Mouse (Mus musculus) kidney, adult 18-20 months (tissue): ENCODE data around the gene Tmpo.

Experiments
- DNase-seq: peaks from one replicate; pipeline ENCODE4 v3.0.0; 2021

Tmpo gene

GRCm38 (mm10) chr10:91180761-91181460, at the start of gene Tmpo:
TSS of gene Tmpo (minus strand) at chr10:91181315.
- DNase-seq, result no peak

GRCm38 (mm10) chr10:91230400-91230799, 49.3 kb upstream of the Tmpo start:
- DNase-seq, result no peak

DNA sequence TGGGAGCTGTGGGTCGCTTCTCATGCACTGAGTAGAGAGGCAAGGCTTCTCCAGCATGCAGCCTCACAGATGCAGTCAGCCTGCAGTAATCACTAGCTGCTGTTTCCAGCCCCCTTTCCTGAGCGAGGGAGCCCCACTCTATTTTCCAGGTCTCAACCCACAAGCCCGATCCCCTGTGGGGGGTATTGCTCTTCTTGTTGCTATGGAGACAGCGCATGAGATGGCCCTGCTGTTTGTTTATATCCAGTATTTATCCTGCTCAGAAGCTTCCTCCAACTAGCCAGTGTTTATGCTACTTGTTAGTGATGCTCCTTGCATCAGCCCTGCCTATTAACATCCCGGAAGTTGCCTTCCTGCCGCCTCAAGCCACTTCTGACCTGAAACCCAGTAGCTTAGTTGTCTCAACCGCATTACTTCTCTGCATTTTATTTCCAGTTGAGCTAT, 48.4 kb upstream of the Tmpo start:
- DNase-seq, result no peak

- DNase-seq, result no peak
Observed at GRCm38 (mm10) chr10:91228924-91229517, 47.9 kb upstream of the Tmpo start.

GRCm38 (mm10) chr10:91227034-91227433, 45.9 kb upstream of the Tmpo start:
- DNase-seq, result no peak

DNA sequence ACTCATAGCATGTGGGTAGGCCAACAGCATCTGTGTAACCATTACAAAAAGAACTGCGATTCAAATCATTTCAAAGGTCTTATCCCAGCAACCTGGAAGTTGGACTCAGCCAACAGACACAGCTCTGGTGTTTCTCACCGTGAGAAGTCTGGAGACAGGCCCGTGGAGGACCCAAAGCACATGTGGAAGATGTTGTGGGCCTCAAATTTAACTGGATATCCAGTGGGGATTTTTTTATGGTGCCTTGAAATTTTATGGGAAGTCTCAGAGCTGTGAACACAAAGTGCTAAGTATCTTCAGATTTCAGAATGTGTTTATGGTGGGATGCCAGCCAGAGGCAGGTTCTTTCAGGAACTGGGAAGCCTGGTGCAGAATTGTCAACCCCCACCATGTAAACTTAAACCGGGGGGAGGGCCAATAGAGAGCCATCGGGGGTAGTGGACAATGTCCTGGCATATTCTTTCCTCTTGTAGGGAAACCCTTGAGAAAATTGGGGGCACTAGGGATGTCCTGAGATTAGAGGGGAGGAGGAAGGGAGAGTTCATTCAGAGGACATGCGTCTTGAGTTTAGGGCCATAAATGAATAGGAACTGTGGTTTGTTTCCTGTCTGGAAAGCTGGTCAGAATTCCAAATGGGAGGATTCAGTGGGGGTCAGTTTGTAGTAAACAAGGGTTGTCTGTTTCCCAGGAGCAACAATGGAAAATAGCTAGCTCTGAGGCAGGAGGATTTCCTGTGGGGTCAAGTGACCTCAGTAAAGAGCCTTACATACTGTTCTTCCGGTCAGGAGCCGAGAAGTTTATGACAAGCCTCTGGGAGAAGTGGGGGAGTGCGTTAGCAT, 41.5 kb upstream of the Tmpo start:
- no peak for DNase-seq

- no peak for DNase-seq
Observed at GRCm38 (mm10) chr10:91208899-91209667, 28.0 kb upstream of the Tmpo start.

DNA sequence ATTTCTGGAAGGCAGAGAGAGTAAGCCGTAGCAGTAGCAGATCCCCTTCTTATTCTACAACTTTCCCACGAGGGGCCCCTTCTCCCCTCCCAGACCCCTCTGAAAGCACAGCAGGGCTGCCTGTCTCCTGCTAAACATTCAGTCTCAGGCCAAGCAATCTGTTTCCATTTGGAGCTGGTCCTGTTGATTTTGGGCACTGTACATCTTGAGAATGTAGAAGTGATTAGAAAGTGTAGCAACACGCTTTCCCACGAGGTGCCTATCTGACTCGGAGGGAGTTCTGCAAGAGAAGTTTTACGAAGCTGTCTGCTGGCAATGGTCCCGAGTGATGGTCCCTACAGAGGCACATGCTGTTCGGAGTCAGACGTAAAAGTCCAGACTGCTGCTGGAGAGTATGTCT, 27.3 kb upstream of the Tmpo start:
- DNase-seq, result no peak

DNA sequence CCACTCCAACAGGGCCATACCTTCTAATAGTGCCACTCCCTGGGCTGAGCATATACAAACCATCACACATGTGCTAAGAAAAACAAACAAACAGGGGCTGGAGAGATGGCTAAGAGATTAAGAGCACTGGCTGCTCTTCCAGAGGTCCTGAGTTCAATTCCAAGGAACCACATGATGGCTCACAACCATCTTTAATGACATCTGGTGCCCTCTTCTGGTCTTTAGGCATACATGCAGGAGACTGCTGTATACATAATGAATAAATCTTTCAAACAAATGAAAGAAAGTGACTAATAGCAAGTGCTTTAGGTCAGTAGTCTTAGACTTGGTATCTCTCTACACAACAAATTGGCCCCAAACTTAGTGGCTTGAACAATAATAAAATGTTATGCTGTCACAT, 26.2 kb upstream of the Tmpo start:
- no peak for DNase-seq

DNA sequence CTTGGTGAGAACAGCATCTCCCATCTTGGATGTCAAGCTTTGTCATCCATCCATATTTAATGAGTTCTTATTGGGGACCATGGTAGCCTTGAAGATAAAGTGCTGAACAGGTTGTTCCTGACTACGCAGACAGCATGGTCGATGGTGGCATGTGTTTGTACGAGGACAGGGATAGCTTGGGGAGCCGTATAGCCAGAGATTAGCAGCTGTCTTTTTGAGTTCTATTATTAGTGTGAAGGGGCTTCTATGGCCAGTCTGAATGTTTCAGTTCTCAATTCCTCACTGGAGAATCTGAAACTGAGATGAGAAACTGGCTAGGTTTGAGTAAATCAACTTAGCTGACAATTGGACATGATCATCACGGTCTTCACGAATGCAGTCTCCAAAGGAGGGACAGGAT, 24.5 kb upstream of the Tmpo start:
- no peak for DNase-seq

DNA sequence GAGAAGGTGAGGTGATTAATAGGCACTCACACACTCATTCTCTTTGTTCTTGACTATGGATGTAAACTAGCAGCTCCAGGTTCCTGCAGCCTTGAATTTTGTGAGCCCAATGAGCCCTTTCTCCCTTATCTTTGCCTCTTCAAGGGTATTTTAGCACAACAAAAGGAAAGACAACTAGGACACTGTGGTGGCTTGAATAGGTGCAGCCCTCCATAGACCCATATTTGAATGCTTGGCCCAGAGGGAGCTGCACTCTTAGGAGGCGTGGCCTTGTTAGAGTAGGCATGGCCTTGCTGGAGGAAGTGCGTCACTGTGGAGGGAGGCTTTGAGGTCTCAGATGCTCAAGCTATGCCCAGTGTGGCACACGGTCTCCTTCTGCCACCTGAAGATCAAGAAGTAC, 19.5 kb upstream of the Tmpo start:
- DNase-seq, result no peak

GRCm38 (mm10) chr10:91199238-91199780, 18.2 kb upstream of the Tmpo start:
- DNase-seq, result no peak

GRCm38 (mm10) chr10:91197704-91198103, 16.6 kb upstream of the Tmpo start:
- no peak for DNase-seq

- DNase-seq, result no peak
Observed at GRCm38 (mm10) chr10:91196778-91197177, 15.7 kb upstream of the Tmpo start.

- DNase-seq, result no peak
Observed at GRCm38 (mm10) chr10:91195680-91196079, 14.6 kb upstream of the Tmpo start.

DNA sequence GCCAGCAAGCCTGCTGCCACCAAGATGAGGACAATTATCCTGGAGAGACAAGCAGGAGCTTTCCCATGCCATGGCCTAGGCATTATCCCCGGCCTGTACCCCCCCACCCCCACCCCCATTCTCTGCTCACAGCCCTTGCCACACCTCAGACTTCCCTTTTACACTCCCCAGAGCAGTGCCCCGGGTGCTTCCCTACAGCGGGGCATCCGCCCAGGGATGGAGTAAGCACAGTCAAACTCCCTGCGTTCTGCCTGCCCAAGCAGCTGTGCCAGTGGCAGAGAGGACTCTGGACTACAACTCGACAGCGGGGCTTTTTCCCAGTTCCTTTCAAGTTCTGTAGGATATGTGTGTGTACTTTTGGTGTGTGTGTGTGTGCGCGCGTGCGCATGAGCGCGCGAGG, 14.0 kb upstream of the Tmpo start:
- DNase-seq, result no peak

- no peak for DNase-seq
Observed at GRCm38 (mm10) chr10:91191851-91192250, 10.7 kb upstream of the Tmpo start.

DNA sequence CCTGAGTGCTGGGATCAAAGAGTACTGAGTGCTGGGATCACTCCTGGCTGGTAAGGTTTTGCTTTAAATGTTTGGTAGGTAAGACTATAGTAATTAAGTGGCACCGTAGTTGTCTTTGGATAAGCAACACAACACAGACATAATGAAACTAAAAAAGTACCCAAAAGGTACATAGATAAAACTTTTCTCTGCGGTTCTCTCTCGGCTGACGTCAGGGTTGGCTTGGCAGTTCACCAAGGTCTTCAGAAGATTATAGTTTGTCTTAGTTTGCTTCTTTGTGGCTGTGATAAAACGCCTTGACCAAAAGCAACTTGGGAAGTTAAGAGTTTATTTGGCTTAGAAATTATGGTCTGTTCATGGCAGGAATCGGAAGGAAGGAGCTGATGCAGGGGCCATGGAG, 8.4 kb upstream of the Tmpo start:
- DNase-seq, result no peak

DNA sequence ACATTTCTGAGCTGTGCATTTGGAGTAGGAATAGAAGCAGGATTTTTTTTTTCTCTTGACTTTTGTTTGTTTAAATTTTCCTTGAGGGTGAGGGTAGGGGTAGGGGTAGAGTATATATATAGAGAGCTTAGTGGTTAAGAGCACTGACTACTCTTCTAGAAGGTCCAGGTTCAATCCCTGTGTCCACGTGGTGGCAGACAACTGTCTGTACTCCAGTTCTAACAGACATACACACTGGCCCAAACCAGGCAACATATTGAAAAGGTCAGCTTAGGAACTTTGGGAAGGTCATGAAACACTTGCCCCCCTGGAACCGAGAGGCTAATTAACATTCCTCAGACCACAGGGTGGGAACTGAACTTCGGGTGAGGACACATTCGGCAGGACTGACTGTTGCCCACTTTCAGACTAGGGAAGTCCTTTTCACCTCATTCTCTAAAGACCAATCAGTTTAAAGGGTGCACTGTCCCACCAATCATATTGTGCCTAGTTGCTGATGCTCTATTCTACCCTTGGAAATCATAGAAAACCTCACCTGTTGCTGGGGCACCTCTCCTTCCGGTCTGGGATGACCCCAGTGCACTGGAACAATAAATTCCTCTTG, 7.7 kb upstream of the Tmpo start:
- no peak for DNase-seq

DNA sequence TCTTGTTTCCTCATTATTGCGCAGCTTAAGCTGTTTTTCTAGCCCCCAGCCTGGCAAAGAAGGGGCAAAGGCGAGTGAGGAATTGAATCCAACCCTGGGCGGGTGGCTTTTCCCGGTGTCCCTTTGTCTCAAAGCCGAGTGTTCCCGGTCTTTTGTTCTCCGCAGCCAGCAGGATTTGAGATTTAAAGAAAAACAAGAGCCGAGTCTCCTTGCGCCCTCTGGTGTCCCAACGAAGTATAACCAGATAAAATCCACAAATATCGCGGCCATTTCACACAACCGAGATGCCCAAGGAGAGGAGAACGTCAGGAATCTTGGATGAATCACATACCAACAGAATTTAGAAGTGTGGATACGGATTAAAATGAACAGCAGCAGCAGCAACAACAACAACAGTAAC, 6.8 kb upstream of the Tmpo start:
- DNase-seq, result peak; percentile 90

DNA sequence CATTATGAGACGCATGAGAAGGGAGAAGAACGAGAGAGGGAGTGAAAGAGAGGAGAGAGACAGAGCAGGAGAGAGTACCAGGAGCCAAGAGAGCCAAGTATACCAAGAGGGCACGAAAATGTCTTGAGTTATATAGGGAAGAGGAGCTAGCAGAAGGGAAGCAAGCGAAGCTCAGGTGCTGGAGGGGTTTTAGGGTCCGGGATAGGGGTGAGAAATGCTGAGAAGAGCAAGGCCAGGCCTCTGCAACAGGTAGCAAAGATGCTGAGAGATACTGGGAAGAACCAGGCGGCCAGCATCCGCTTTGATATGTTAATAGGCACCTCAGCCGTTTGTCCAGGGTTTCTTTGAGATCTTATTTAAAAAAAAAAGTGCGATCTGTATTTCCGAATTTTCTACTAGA, 6.2 kb upstream of the Tmpo start:
- peak; percentile 18 for DNase-seq

GRCm38 (mm10) chr10:91185721-91186120, 4.6 kb upstream of the Tmpo start:
- peak; percentile 33 for DNase-seq
